Mouse (Mus musculus) limb, embryonic 14.5 days (tissue): ENCODE measurements around the gene Gng7. TPM values are rescaled to one million over a fixed set of nuclear protein-coding genes. Genes with fewer than 3 reads are reported as not detected.

Experiments used
- ATAC-seq: fragments of 200-750 bp; cut with Nextera tagmentation; 2 replicates; pipeline ENCODE4 v1.8.0; 2017; ENCODE audit warnings: low read depth, moderate number of reproducible peaks, moderate TSS enrichment; ENCODE audit not compliant: low FRiP score
- DNase-seq: peaks from one replicate; pipeline ENCODE4 v3.0.0-alpha.2; 2015; ENCODE audit warnings: low spot score
- H3K27ac ChIP-seq: fragments of 300-500 bp; sonication (generic); replicated peaks from 2 replicates; pipeline ENCODE4 v1.5.1; 2014; ENCODE audit warnings: low read depth, mild to moderate bottlenecking, low read length, moderate library complexity, mixed read lengths
- H3K27me3 ChIP-seq: fragments of 300-500 bp; sonication (generic); 2 replicates; pipeline ENCODE4 v1.6.1; 2014; ENCODE audit warnings: low read length, mixed read lengths; ENCODE audit not compliant: control insufficient read depth, insufficient read depth
- H3K36me3 ChIP-seq: fragments of 300-500 bp; sonication (generic); 2 replicates; pipeline ENCODE4 v1.6.1; 2014; ENCODE audit warnings: mild to moderate bottlenecking, low read length, moderate library complexity, mixed read lengths; ENCODE audit not compliant: control insufficient read depth, insufficient read depth
- H3K4me1 ChIP-seq: fragments of 300-500 bp; sonication (generic); 2 replicates; pipeline ENCODE4 v1.6.1; 2014; ENCODE audit warnings: antibody characterized with exemption, low read length, mixed read lengths; ENCODE audit not compliant: control insufficient read depth, insufficient read depth
- H3K4me2 ChIP-seq: fragments of 300-500 bp; sonication (generic); replicated peaks from 2 replicates; pipeline ENCODE4 v1.6.1; 2014; ENCODE audit warnings: low read depth, mild to moderate bottlenecking, low read length, moderate library complexity; ENCODE audit not compliant: severe bottlenecking
- H3K4me3 ChIP-seq: fragments of 300-500 bp; sonication (generic); replicated peaks from 2 replicates; pipeline ENCODE4 v1.5.1; 2014; ENCODE audit warnings: low read length
- H3K9ac ChIP-seq: fragments of 300-500 bp; sonication (generic); 2 replicates; pipeline ENCODE4 v1.6.1; 2014; ENCODE audit warnings: mild to moderate bottlenecking, low read depth, low read length, moderate library complexity; ENCODE audit not compliant: severe bottlenecking
- H3K9me3 ChIP-seq: fragments of 300-500 bp; sonication (generic); 2 replicates; pipeline ENCODE4 v1.6.1; 2016; ENCODE audit warnings: low read length; ENCODE audit not compliant: control insufficient read depth
- POLR2A ChIP-seq: fragments of 200-500 bp; IDR thresholded peaks from 2 replicates; pipeline ENCODE4 v1.8.0; 2012; ENCODE audit warnings: inconsistent platforms, mild to moderate bottlenecking, moderate library complexity, borderline replicate concordance; ENCODE audit not compliant: insufficient read depth, insufficient read length; ENCODE audit errors: extremely low read depth
- WGBS: fragments of 180-500 bp; shearing (Covaris S2); extraction: QIAGEN DNeasy Blood & Tissue Kit; methylation state at CpG from one replicate; pipeline ENCODE4 v1.1.7; 2014; 5-methylcytosine and 5-hydroxymethylcytosine counted together
- polyA plus RNA-seq, 2 experiments: library from polyadenylated mRNA; depleted of rRNA in 1 of 2; stranded (reverse) in 1 of 2; unstranded in 1 of 2; fragments of >200 nt; fragmentation: Nextera tagmentation in 1 of 2; extraction: Ambion mirVana in 1 of 2; gene quantifications; 2 replicates each; pipeline versions ENCODE4 v1.2.1 to v1.2.3; 2012 to 2014

Gene Gng7
- polyA plus RNA-seq, 2 experiments: 6.5 to 7.9 TPM

GRCm38 (mm10) chr10:80931695-80932094 lies 83.0 kb downstream of the Gng7 start:
- H3K9ac ChIP-seq: peak overlapping the region; percentile 40; the same call in 1 of the 2 replicates
- H3K4me3 ChIP-seq: peak overlapping the region; percentile 55
- 2% methylated on average over 24 of the region's 26 CpGs for whole genome bisulfite sequencing
- H3K4me1 ChIP-seq: peaks cover 56% of the 10 kb centered on the region
- DNase-seq: no peak
- TF ChIP-seq POLR2A: no peak
- H3K27ac ChIP-seq: no peak overlapping the region
- peaks cover 15% of the 10 kb centered on the region; the same call in 1 of the 2 replicates for H3K27me3 ChIP-seq
- no peaks in the 10 kb centered on the region for H3K9me3 ChIP-seq
- peak overlapping the region; percentile 69 for H3K4me2 ChIP-seq
- no peak for ATAC-seq
- H3K36me3 ChIP-seq: no peaks in the 10 kb centered on the region

- Histone ChIP-seq H3K36me3 (no peaks in the 10 kb centered on the region), H3K27ac (no peak overlapping the region), H3K9me3 (no peaks in the 10 kb centered on the region), H3K4me1 (peaks cover 51% of the 10 kb centered on the region), H3K9ac (peak overlapping the region; percentile 67), H3K4me3 (peak overlapping the region; percentile 55), H3K4me2 (peak overlapping the region; percentile 69), H3K27me3 (peaks cover 15% of the 10 kb centered on the region; the same call in 1 of the 2 replicates)
- no peak for TF ChIP-seq POLR2A
- WGBS: 8% methylated on average over 13 of the region's 14 CpGs
- ATAC-seq: no peak
- no peak for DNase-seq
These were observed 83.5 kb downstream of the Gng7 start for GRCm38 (mm10) chr10:80931153-80931671.

GRCm38 (mm10) chr10:80930361-80931152 lies 84.2 kb downstream of the Gng7 start:
- H3K36me3 ChIP-seq: no peaks in the 10 kb centered on the region
- TF ChIP-seq POLR2A: no peak
- no peaks in the 10 kb centered on the region for H3K9me3 ChIP-seq
- H3K4me2 ChIP-seq: peak overlapping the region; percentile 69
- H3K4me3 ChIP-seq: peak overlapping the region; percentile 55
- peaks cover 44% of the 10 kb centered on the region for H3K4me1 ChIP-seq
- H3K27me3 ChIP-seq: peaks cover 15% of the 10 kb centered on the region; the same call in 1 of the 2 replicates
- H3K9ac ChIP-seq: peak overlapping the region; percentile 67
- 3% methylated on average over 44 of the region's 45 CpGs for WGBS
- H3K27ac ChIP-seq: peak overlapping the region; percentile 15; the same call in 1 of the 2 replicates
- ATAC-seq (no peak; the same call in 1 of the 2 replicates), DNase-seq (peak; percentile 25)

GRCm38 (mm10) chr10:80929299-80930226 lies 85.2 kb downstream of the Gng7 start, which contains the start of gene Gadd45b:
Gadd45b (plus strand) TSS chr10:80930073.
- Histone ChIP-seq H3K9ac (peak within 1 kb of the TSS; percentile 67), H3K9me3 (no peaks in the 10 kb centered on the region), H3K4me3 (peak within 1 kb of the TSS; percentile 55), H3K36me3 (no peaks in the 10 kb centered on the region), H3K27ac (peak within 1 kb of the TSS; percentile 85), H3K4me2 (peak within 1 kb of the TSS; percentile 95), H3K27me3 (peaks cover 15% of the 10 kb centered on the region; the same call in 1 of the 2 replicates), H3K4me1 (peaks cover 36% of the 10 kb centered on the region)
- DNase-seq: peak; percentile 98
- peak; percentile 100 for TF ChIP-seq POLR2A
- ATAC-seq: peak; percentile 92
- WGBS: under 1% methylated on average over 56 of the region's 56 CpGs
